Mouse (Mus musculus): ENCODE results near the gene Fam49a. TPM values are rescaled to one million over a fixed set of nuclear protein-coding genes. Genes with fewer than 3 reads are reported as not detected.

The Fam49a gene
- total RNA-seq, 1 experiment, result 10.1 TPM

DNA sequence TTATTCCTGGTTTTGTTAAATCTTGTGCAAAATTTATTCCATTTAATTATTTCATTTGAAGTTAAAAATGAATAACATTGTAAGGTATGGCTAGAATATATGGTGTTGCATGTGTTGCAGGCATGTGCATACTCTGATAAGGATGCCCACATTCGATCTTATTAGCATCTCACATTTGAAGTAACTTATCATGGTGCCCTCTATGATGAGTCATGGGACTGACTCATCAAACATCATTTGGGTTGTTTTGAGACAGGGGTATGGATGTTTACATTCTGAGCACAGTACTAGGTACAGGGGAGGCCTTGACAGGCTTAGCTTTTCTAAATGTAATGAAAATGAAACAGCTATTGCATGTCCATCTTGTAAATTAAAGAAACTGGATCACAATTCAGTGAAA lies 165.3 kb downstream of the Fam49a start:
- no peak for TF ChIP-seq HCFC1 (IDR thresholded peaks at IDR 0.05; ENCODE audit: borderline replicate concordance, insufficient read depth, low read length)
- no peak for TF ChIP-seq ZC3H11A (IDR thresholded peaks at IDR 0.05; ENCODE audit: borderline replicate concordance, low read depth, low read length)
- TF ChIP-seq MAFK (IDR thresholded peaks at IDR 0.05; ENCODE audit: insufficient read depth, low read depth, low read length), result no peak
- TF ChIP-seq CHD2 (IDR thresholded peaks at IDR 0.05; ENCODE audit: low read depth, low read length), result no peak
- TF ChIP-seq ZNF384 (IDR thresholded peaks at IDR 0.05; ENCODE audit: low read depth, low read length), result no peak
- no peak for DNase-seq (ENCODE audit: low read depth, low spot score)
- H3K9me3 ChIP-seq (ENCODE audit: control insufficient read depth, insufficient read depth, low read depth, low read length), result no peaks in the 10 kb centered on the region
- H3K9ac ChIP-seq (ENCODE audit: insufficient read depth, low read depth, low read length, poor library complexity, severe bottlenecking), result no peak overlapping the region
- in situ Hi-C loops (cut with MboI; ENCODE audit: low sequenced_read_pairs in 2 of 2, unreplicated experiment in 2 of 2), result loop anchor here in 1 of 2 experiments (10.0 kb wide), 1 partner anchor 788 kb away; no protein-coding TSS in a partner anchor
- H3K4me3 ChIP-seq (ENCODE audit: insufficient read depth in 1 of 2, low read depth in 1 of 2, low read length in 2 of 2, poor library complexity in 1 of 2, severe bottlenecking in 1 of 2), result no peak overlapping the region
- H3K4me1 ChIP-seq (ENCODE audit: control insufficient read depth in 2 of 2, insufficient read depth in 2 of 2, low read length in 2 of 2, poor library complexity in 1 of 2), result no peaks in the 10 kb centered on the region
- H3K36me3 ChIP-seq (ENCODE audit: control insufficient read depth, insufficient read depth, low read length, poor library complexity, severe bottlenecking), result no peaks in the 10 kb centered on the region
- H3K27ac ChIP-seq (ENCODE audit: insufficient read depth, low read depth, low read length, poor library complexity, severe bottlenecking), result no peak overlapping the region

DNA sequence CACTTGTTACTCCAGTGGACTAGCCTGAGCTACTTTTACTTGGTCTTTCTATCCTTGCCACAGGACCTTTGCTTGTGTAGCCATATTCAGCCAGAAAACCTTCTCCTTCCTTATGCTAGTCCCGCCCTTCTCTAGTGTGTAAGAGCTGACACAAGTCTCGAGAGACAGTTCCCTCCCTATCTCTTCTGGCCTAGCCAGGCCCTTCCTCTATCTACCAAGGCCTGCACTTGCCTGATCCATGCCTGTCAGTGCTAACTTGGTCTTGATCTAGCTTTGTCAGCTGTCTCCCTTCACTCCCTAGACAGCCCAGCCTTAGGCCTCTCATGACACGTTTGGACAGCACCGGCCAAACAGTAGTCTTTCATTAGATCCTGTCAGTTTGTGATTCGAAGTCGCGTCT lies 166.9 kb downstream of the Fam49a start:
- Histone ChIP-seq H3K27ac (ENCODE audit: insufficient read depth, low read depth, low read length, poor library complexity, severe bottlenecking) (no peak overlapping the region), H3K4me3 (ENCODE audit: insufficient read depth in 1 of 2, low read depth in 1 of 2, low read length in 2 of 2, poor library complexity in 1 of 2, severe bottlenecking in 1 of 2) (no peak overlapping the region), H3K36me3 (ENCODE audit: control insufficient read depth, insufficient read depth, low read length, poor library complexity, severe bottlenecking) (no peaks in the 10 kb centered on the region), H3K4me1 (ENCODE audit: control insufficient read depth in 2 of 2, insufficient read depth in 2 of 2, low read length in 2 of 2, poor library complexity in 1 of 2) (no peaks in the 10 kb centered on the region), H3K9ac (ENCODE audit: insufficient read depth, low read depth, low read length, poor library complexity, severe bottlenecking) (no peak overlapping the region), H3K9me3 (ENCODE audit: control insufficient read depth, insufficient read depth, low read depth, low read length) (no peaks in the 10 kb centered on the region)
- in situ Hi-C loops (cut with MboI; ENCODE audit: low sequenced_read_pairs in 2 of 2, unreplicated experiment in 2 of 2), result loop anchor here in 1 of 2 experiments (10.0 kb wide), 1 partner anchor 786 kb away; no protein-coding TSS in a partner anchor
- no peak for TF ChIP-seq MAFK (IDR thresholded peaks at IDR 0.05; ENCODE audit: insufficient read depth, low read depth, low read length)
- no peak for TF ChIP-seq ZC3H11A (IDR thresholded peaks at IDR 0.05; ENCODE audit: borderline replicate concordance, low read depth, low read length)
- TF ChIP-seq HCFC1 (IDR thresholded peaks at IDR 0.05; ENCODE audit: borderline replicate concordance, insufficient read depth, low read length), result no peak
- no peak for TF ChIP-seq CHD2 (IDR thresholded peaks at IDR 0.05; ENCODE audit: low read depth, low read length)
- TF ChIP-seq ZNF384 (IDR thresholded peaks at IDR 0.05; ENCODE audit: low read depth, low read length), result no peak
- no peak for DNase-seq (ENCODE audit: low read depth, low spot score)
